Mouse (Mus musculus) kidney, postnatal 0 days (tissue): ENCODE data around the gene Macrod2. TPM values are rescaled to one million over a fixed set of nuclear protein-coding genes. Genes with fewer than 3 reads are reported as not detected.

ENCODE experiments used
- ATAC-seq: fragments of 200-750 bp; cut with Nextera tagmentation; replicated peaks from 2 replicates; pipeline ENCODE4 v1.8.0; 2017; ENCODE audit warnings: low read depth, moderate number of reproducible peaks, moderate TSS enrichment, moderate library complexity; ENCODE audit not compliant: low FRiP score
- DNase-seq: peaks from one replicate; pipeline ENCODE4 v3.0.0-alpha.2; 2016; ENCODE audit warnings: low spot score
- H3K27ac ChIP-seq: fragments of 300-500 bp; sonication (generic); 2 replicates; pipeline ENCODE4 v1.5.1; 2014; ENCODE audit warnings: mild to moderate bottlenecking
- H3K27me3 ChIP-seq: fragments of 300-500 bp; sonication (generic); 2 replicates; pipeline ENCODE4 v1.6.1; 2014; ENCODE audit warnings: low read length, mixed read lengths; ENCODE audit not compliant: insufficient read depth
- H3K36me3 ChIP-seq: fragments of 300-500 bp; sonication (generic); 2 replicates; pipeline ENCODE4 v1.6.1; 2014; ENCODE audit warnings: low read length, mixed read lengths; ENCODE audit not compliant: insufficient read depth
- H3K4me1 ChIP-seq: fragments of 300-500 bp; sonication (generic); replicated peaks from 2 replicates; pipeline ENCODE4 v1.6.1; 2014; ENCODE audit warnings: antibody characterized with exemption, low read length, mixed read lengths; ENCODE audit not compliant: insufficient read depth
- H3K4me2 ChIP-seq: fragments of 300-500 bp; sonication (generic); 2 replicates; pipeline ENCODE4 v1.6.1; 2014; ENCODE audit warnings: mild to moderate bottlenecking, low read length, moderate library complexity, mixed read lengths
- H3K4me3 ChIP-seq: fragments of 300-500 bp; sonication (generic); replicated peaks from 2 replicates; pipeline ENCODE4 v1.5.1; 2014; ENCODE audit warnings: low read depth, low read length
- H3K9ac ChIP-seq: fragments of 300-500 bp; sonication (generic); 2 replicates; pipeline ENCODE4 v1.6.1; 2014; ENCODE audit warnings: low read depth, low read length
- H3K9me3 ChIP-seq: fragments of 300-500 bp; sonication (generic); replicated peaks from 2 replicates; pipeline ENCODE4 v1.6.1; 2016; ENCODE audit warnings: low read length, inconsistent platforms, mixed read lengths
- CTCF ChIP-seq: IDR thresholded peaks from 2 replicates; pipeline ENCODE4 v1.5.1; 2016; ENCODE audit warnings: antibody characterized with exemption, low read depth, mild to moderate bottlenecking, moderate library complexity
- WGBS: fragments of 180-500 bp; shearing (Covaris S2); extraction: QIAGEN DNeasy Blood & Tissue Kit; methylation state at CpG from one replicate; pipeline ENCODE4 v1.1.7; 2014; 5-methylcytosine and 5-hydroxymethylcytosine counted together
- polyA plus RNA-seq: library from polyadenylated mRNA; unstranded; fragments of >200 nt; fragmentation: Nextera tagmentation; extraction: Ambion mirVana; gene quantifications from 2 replicates; pipeline ENCODE4 v1.2.1, GENCODE M21; 2015

Macrod2 gene
- polyA plus RNA-seq, 1 experiment from 2014 or later: 28.6 TPM

DNA sequence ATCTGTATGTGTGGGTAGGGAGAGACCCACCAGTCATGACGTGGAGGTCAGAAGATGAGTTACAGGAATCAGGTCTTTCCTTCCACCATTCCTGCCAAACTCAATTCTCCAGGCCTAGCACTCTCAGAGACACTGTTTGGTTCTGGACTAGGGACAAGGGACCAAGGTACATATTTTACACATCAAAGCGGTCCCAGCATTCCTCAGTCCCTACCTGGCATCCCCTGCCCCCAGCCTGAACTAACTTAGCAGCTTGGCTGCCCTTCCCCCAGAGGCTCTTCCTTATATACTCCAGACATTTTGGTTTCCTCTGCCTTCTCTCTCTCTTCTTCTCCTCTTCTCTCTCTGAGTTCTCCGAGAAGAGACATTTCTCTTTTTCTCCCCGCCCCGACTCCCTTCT, 278.4 kb downstream of the Macrod2 start:
- Histone ChIP-seq H3K4me3 (no peak overlapping the region), H3K4me1 (no peaks in the 10 kb centered on the region), H3K27ac (no peak overlapping the region), H3K4me2 (no peak overlapping the region), H3K9ac (no peak overlapping the region), H3K9me3 (no peaks in the 10 kb centered on the region), H3K36me3 (no peaks in the 10 kb centered on the region), H3K27me3 (no peaks in the 10 kb centered on the region)
- 91% methylated on average over 5 of the region's 5 CpGs for WGBS
- no peak for DNase-seq
- TF ChIP-seq CTCF: no peak
- ATAC-seq: no peak

DNA sequence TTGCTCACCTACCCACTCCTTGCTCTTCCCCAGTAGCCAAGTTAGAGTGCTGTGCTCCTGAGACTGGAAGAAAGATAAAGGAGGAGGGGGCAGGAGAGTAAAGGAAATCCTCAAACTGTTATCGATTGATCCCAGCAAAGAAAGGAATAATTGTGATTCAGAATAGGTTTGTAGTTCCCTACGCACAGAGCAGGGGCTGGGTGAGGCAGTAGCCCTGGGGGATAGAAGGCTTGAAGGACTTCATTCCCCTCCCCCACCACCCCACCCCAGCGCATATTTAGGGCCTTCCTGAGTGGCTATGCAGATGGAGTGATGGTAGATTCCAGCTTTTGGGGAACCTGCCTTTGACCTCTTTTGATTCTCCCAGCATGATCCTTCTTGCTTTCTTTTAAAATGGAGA, 281.6 kb downstream of the Macrod2 start:
- Histone ChIP-seq H3K27me3 (no peaks in the 10 kb centered on the region), H3K27ac (no peak overlapping the region), H3K36me3 (no peaks in the 10 kb centered on the region), H3K4me2 (no peak overlapping the region), H3K4me3 (no peak overlapping the region), H3K9me3 (no peaks in the 10 kb centered on the region), H3K4me1 (no peaks in the 10 kb centered on the region), H3K9ac (no peak overlapping the region)
- TF ChIP-seq CTCF: no peak
- ATAC-seq: no peak
- DNase-seq: no peak
- 46% methylated on average over 3 of the region's 3 CpGs for WGBS

DNA sequence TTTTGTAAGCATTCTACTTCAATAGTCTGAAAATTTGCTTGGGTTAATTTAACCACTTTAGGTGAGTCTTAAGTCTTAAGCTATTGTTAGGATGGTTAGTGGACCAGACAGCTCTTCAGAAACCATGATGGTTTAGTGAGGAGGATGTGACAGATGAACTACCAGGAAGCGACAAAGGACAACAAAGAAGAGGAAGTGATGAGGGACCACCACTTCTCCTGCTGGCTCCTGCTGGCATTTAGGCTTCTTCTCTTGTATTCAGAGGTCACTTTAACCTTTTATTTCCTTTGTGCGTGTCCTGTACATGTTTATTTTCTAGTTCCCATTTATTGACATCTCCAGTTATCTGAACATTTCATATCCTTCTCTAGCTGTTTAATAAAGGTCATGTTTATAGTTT, 295.8 kb downstream of the Macrod2 start:
- H3K9me3 ChIP-seq: no peaks in the 10 kb centered on the region
- H3K36me3 ChIP-seq: no peaks in the 10 kb centered on the region
- no peaks in the 10 kb centered on the region for H3K4me1 ChIP-seq
- DNase-seq (no peak), ATAC-seq (no peak)
- no peak overlapping the region for H3K4me3 ChIP-seq
- 86% methylated on average over 2 of the region's 2 CpGs for WGBS
- no peak for TF ChIP-seq CTCF
- no peak overlapping the region for H3K9ac ChIP-seq
- H3K27me3 ChIP-seq: no peaks in the 10 kb centered on the region
- no peak overlapping the region for H3K27ac ChIP-seq
- H3K4me2 ChIP-seq: no peak overlapping the region

DNA sequence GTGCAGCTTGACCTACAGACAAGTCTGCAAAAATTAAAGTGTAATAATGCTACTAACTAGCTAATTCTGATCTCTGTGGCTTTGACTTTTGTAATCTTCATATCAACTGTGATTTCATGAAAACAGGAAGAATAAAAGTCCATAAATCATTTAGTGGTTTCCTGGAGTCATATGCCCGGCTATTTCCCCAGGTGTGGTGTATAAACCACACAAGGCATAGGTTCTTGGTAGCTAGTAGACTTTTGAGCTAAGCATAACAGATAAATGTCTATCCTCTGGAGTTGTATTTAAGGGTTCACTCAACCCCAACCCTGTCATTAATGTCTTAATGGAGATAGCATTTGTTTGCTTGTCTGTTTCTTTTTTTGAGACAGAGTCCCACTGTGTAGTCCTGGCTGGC, 296.3 kb downstream of the Macrod2 start:
- no peak overlapping the region for H3K4me2 ChIP-seq
- no peaks in the 10 kb centered on the region for H3K9me3 ChIP-seq
- ATAC-seq: no peak
- 61% methylated on average over 1 of the region's 1 CpGs for WGBS
- H3K9ac ChIP-seq: no peak overlapping the region
- H3K27ac ChIP-seq: no peak overlapping the region
- no peak for TF ChIP-seq CTCF
- no peaks in the 10 kb centered on the region for H3K4me1 ChIP-seq
- no peaks in the 10 kb centered on the region for H3K27me3 ChIP-seq
- no peak overlapping the region for H3K4me3 ChIP-seq
- no peak for DNase-seq
- H3K36me3 ChIP-seq: no peaks in the 10 kb centered on the region

DNA sequence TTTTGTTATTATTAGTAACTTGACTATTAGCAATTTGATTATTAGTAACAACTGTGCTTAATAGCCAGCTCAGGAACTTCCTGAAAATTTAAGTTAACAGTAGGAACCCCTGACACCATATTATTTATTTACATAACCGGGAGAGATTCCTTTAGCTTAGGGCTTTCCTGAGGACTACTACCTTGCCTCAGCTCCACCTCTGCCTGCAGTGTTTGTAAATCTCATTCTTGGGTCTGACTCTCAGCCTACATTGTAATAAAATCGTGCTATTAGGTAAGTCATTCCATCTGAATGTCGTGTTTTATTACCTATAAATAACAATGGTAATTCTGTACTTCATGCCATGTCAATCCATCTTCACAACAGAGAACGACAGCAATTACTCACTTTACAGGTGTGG, 297.4 kb downstream of the Macrod2 start:
- H3K4me3 ChIP-seq: no peak overlapping the region

DNA sequence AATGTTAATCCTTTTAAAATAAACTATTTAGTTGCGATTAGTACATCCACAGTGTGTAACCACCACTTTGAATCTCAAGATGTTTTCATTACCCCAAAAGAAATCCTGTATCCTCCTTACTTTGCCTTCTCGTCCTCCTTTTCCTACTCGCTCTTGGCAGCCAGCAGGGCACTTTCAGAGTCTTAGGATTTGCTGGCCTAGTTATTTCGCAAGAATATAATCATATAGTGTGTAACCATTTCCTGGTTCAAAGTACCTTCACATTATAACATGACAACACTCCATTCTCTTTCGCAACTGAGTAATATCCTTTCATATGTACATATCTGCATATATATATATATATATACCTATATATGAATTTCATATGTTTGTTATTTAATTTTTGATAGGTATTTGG, 298.7 kb downstream of the Macrod2 start:
- DNase-seq (no peak), ATAC-seq (no peak)
- WGBS: 91% methylated on average over 5 of the region's 5 CpGs
- Histone ChIP-seq H3K27ac (no peak overlapping the region), H3K4me3 (no peak overlapping the region), H3K4me1 (no peaks in the 10 kb centered on the region), H3K36me3 (no peaks in the 10 kb centered on the region), H3K9ac (no peak overlapping the region), H3K4me2 (no peak overlapping the region), H3K9me3 (no peaks in the 10 kb centered on the region), H3K27me3 (no peaks in the 10 kb centered on the region)
- TF ChIP-seq CTCF: no peak

More for the DNA sequence above, 297.4 kb downstream of the Macrod2 start:
- H3K36me3 ChIP-seq: no peaks in the 10 kb centered on the region
- WGBS: 29% methylated on average over 4 of the region's 4 CpGs
- DNase-seq: no peak
- no peak for TF ChIP-seq CTCF
- H3K9me3 ChIP-seq: no peaks in the 10 kb centered on the region
- ATAC-seq: no peak
- no peaks in the 10 kb centered on the region for H3K4me1 ChIP-seq
- H3K4me2 ChIP-seq: no peak overlapping the region
- no peak overlapping the region for H3K27ac ChIP-seq
- no peaks in the 10 kb centered on the region for H3K27me3 ChIP-seq
- H3K9ac ChIP-seq: no peak overlapping the region

DNA sequence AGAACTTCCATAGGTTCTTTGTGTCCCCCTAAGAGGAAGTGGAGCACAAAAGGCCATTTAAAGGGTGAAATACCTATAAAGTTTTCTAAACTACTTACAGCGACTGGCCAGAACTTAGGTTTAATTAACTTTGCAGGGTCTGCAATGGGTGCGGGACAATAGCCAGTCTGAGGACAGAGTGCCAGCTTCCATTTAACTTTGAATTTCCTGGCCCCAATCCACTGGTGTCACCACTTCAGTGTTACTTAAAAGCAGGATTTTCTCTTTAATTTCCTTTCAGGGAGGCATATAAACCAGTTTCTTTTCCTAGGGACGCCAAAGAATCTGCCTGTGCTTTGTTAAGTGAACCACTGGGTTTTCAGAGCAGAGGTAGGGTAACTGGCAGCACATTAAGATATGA, 303.5 kb downstream of the Macrod2 start:
- Histone ChIP-seq H3K27ac (no peak overlapping the region), H3K4me1 (0 out of 2 replicates have a peak, but pooled peaks cover 3% of the 10 kb centered on the region), H3K27me3 (no peaks in the 10 kb centered on the region), H3K9me3 (no peaks in the 10 kb centered on the region), H3K4me3 (no peak overlapping the region), H3K36me3 (no peaks in the 10 kb centered on the region), H3K4me2 (no peak overlapping the region), H3K9ac (no peak overlapping the region)
- DNase-seq (no peak), ATAC-seq (no peak)
- 44% methylated on average over 3 of the region's 3 CpGs for WGBS
- no peak for TF ChIP-seq CTCF
